Mouse (Mus musculus) heart, postnatal 0 days (tissue): Measurements from ENCODE around the gene Ddx31.

Experiments used
- CTCF ChIP-seq: IDR thresholded peaks from 2 replicates; pipeline ENCODE4 v1.5.1; 2016; ENCODE audit warnings: antibody characterized with exemption, control low read depth, low read depth
- EP300 ChIP-seq: IDR thresholded peaks from 2 replicates; pipeline ENCODE4 v1.6.1; 2016; ENCODE audit warnings: antibody characterized with exemption, low read depth

DNA sequence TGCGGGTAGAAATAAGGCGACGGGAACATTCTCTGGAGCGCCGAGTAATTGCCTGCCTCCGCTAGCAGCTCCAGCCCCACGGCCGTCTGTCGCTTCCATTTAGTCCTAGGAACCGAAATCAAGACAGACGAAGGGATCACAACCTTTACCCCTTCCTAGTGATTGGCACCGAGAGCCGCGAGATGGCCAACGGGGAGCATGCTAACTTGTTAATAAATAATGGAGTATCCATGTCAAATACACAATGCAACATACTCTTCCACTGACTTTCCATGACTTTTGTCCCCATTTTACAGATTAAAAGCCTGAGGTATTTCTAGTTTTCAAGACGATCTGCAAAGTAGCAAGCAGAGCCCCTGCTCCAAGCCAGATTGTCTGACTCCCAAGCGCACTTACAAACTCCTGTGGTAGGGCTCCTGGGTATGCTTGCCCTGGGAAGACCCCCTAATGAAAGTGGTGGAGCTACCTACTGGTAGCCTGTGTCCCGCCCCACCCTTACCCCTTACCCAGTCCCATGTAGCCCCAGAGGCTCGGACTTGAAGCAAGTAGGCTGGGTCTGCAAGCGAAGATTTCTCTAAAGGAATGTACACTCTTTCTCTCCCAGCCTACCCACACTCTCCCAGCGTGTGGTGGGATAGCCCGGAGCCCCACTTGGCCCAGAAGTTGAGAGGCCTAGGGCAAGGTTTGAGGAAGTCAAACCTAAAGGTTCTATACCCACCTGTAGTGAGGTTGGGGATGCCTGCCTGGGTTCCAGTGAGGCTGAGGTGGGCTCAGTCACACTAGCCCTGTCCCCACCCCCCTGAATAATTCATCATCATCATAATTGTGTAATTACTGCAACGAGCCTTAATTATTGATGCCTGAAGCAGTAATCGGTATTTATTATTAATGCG is 69.9 kb downstream of the Ddx31 start:
- no peak for TF ChIP-seq CTCF
- no peak for TF ChIP-seq EP300
